Mouse (Mus musculus) CH12.LX (cell line): ENCODE data around the gene 1700037H04Rik. TPM values are rescaled to one million over a fixed set of nuclear protein-coding genes. Genes with fewer than 3 reads are reported as not detected.
A peak's percentile ranks its signal among the peaks of the same experiment; 100 is the strongest.

Experiments
- DNase-seq: peaks from one replicate; pipeline ENCODE4 v3.0.0-alpha.2; 2013; ENCODE audit errors: extremely low read depth
- H3K27ac ChIP-seq: 2 replicates; pipeline ENCODE4 v1.5.1; 2012; ENCODE audit warnings: low read depth, mild to moderate bottlenecking, control low read depth, moderate library complexity; ENCODE audit not compliant: insufficient read depth
- H3K27me3 ChIP-seq: replicated peaks from 2 replicates; pipeline ENCODE3; 2012; ENCODE audit warnings: inconsistent platforms
- H3K36me3 ChIP-seq, 2 experiments: replicated peaks in 1 of 2; 2 replicates each; pipeline versions ENCODE3 to v1.6.1; 2012; ENCODE audit warnings: inconsistent platforms in 1 of 2, low read length in 1 of 2, mild to moderate bottlenecking in 1 of 2, mixed read lengths in 1 of 2, moderate library complexity in 1 of 2; ENCODE audit not compliant: control insufficient read depth in 1 of 2, insufficient read depth in 1 of 2
- H3K4me1 ChIP-seq, 2 experiments: 2 replicates each; pipeline ENCODE4 v1.6.1; 2012; ENCODE audit warnings: inconsistent platforms in 1 of 2, moderate library complexity in 1 of 2; ENCODE audit not compliant: insufficient read depth in 2 of 2, control insufficient read depth in 1 of 2
- H3K4me2 ChIP-seq: 2 replicates; pipeline ENCODE4 v1.6.1; 2012; ENCODE audit warnings: low read depth, mild to moderate bottlenecking, control low read depth; ENCODE audit not compliant: poor library complexity, insufficient read depth, severe bottlenecking
- H3K4me3 ChIP-seq, 3 experiments: fragments of 150-350 bp in 1 of 3; sonication (generic) in 1 of 3; replicated peaks in 1 of 3; 2 replicates each; pipeline versions ENCODE3 to v1.5.1; 2011 to 2012; ENCODE audit warnings: low read depth in 2 of 3, low read length in 2 of 3, mild to moderate bottlenecking in 2 of 3, moderate library complexity in 2 of 3, control low read depth in 1 of 3, improper control_type of control experiment in 1 of 3, inconsistent platforms in 1 of 3, mixed read lengths in 1 of 3; ENCODE audit not compliant: poor library complexity in 1 of 3
- H3K79me2 ChIP-seq: replicated peaks from 2 replicates; pipeline ENCODE4 v1.6.1; 2012; ENCODE audit warnings: mild to moderate bottlenecking, moderate library complexity; ENCODE audit not compliant: control insufficient read depth, poor library complexity, insufficient read depth, severe bottlenecking; ENCODE audit errors: extremely low read depth
- H3K9ac ChIP-seq: 2 replicates; pipeline ENCODE4 v1.6.1; 2012; ENCODE audit warnings: low read depth, mild to moderate bottlenecking, control low read depth, moderate library complexity; ENCODE audit not compliant: insufficient read depth
- H3K9me3 ChIP-seq: replicated peaks from 2 replicates; pipeline ENCODE3; 2012; ENCODE audit warnings: low read length, inconsistent platforms, mixed read lengths
- CHD1 ChIP-seq: IDR thresholded peaks from 2 replicates; pipeline ENCODE4 v1.6.1; 2012; ENCODE audit warnings: low read depth, low read length, improper control_type of control experiment, inconsistent platforms
- CTCF ChIP-seq, 2 experiments: IDR thresholded peaks in 1 of 2; conservative IDR thresholded peaks in 1 of 2; 2 replicates each; pipeline ENCODE4 v1.5.1; 2011 to 2012; ENCODE audit warnings: low read depth in 2 of 2, low read length in 2 of 2, improper control_type of control experiment in 1 of 2, inconsistent platforms in 1 of 2, mild to moderate bottlenecking in 1 of 2, moderate library complexity in 1 of 2
- E2F4 ChIP-seq: IDR thresholded peaks from 2 replicates; pipeline ENCODE4 v1.6.1; 2011; ENCODE audit warnings: low read depth, low read length, improper control_type of control experiment; ENCODE audit not compliant: insufficient replicate concordance
- ELF1 ChIP-seq: IDR thresholded peaks from 2 replicates; pipeline ENCODE4 v1.6.1; 2014; ENCODE audit warnings: low read depth, mild to moderate bottlenecking, inconsistent platforms, low read length, improper control_type of control experiment
- EP300 ChIP-seq: IDR thresholded peaks from 2 replicates; pipeline ENCODE4 v1.6.1; 2011; ENCODE audit warnings: low read length, improper control_type of control experiment
- ETS1 ChIP-seq: conservative IDR thresholded peaks from 2 replicates; pipeline ENCODE4 v1.6.1; 2012; ENCODE audit warnings: low read depth, mild to moderate bottlenecking, inconsistent platforms, low read length, improper control_type of control experiment, moderate library complexity
- HCFC1 ChIP-seq: IDR thresholded peaks from 2 replicates; pipeline ENCODE4 v1.6.1; 2012; ENCODE audit warnings: low read depth, mild to moderate bottlenecking, inconsistent platforms, low read length, improper control_type of control experiment
- JUN ChIP-seq: IDR thresholded peaks from 2 replicates; pipeline ENCODE4 v1.6.1; 2011; ENCODE audit warnings: low read depth, mild to moderate bottlenecking, low read length, improper control_type of control experiment, moderate library complexity; ENCODE audit not compliant: insufficient read depth
- JUND ChIP-seq: conservative IDR thresholded peaks from 2 replicates; pipeline ENCODE4 v1.6.1; 2011; ENCODE audit warnings: low read depth, low read length, improper control_type of control experiment
- KAT2A ChIP-seq: IDR thresholded peaks from 2 replicates; pipeline ENCODE4 v1.6.1; 2012; ENCODE audit warnings: low read length, improper control_type of control experiment, inconsistent platforms; ENCODE audit not compliant: insufficient replicate concordance
- MEF2A ChIP-seq: IDR thresholded peaks from 2 replicates; pipeline ENCODE4 v1.6.1; 2014; ENCODE audit warnings: low read depth, mild to moderate bottlenecking, inconsistent platforms, low read length, improper control_type of control experiment, borderline replicate concordance
- MXI1 ChIP-seq: IDR thresholded peaks from 2 replicates; pipeline ENCODE4 v1.6.1; 2011; ENCODE audit warnings: mild to moderate bottlenecking, low read depth, low read length, improper control_type of control experiment
- MYC ChIP-seq: IDR thresholded peaks from 2 replicates; pipeline ENCODE4 v1.6.1; 2011; ENCODE audit warnings: low read depth, mild to moderate bottlenecking, improper control_type of control experiment, low read length
- NELFE ChIP-seq: IDR thresholded peaks from 2 replicates; pipeline ENCODE4 v1.6.1; 2011; ENCODE audit warnings: low read depth, low read length, improper control_type of control experiment
- NRF1 ChIP-seq: IDR thresholded peaks from 2 replicates; pipeline ENCODE4 v1.6.1; 2014; ENCODE audit warnings: low read depth, mild to moderate bottlenecking, inconsistent platforms, low read length, improper control_type of control experiment, moderate library complexity
- PAX5 ChIP-seq: IDR thresholded peaks from 2 replicates; pipeline ENCODE4 v1.6.1; 2012; ENCODE audit warnings: low read length, inconsistent platforms, mixed read lengths
- POLR2A ChIP-seq: IDR thresholded peaks from 2 replicates; pipeline ENCODE4 v1.6.1; 2011; ENCODE audit warnings: low read depth, mild to moderate bottlenecking, improper control_type of control experiment, low read length
- POLR2AphosphoS2 ChIP-seq: IDR thresholded peaks from 2 replicates; pipeline ENCODE4 v1.6.1; 2011; ENCODE audit warnings: low read depth, low read length, improper control_type of control experiment
- SIN3A ChIP-seq: IDR thresholded peaks from 2 replicates; pipeline ENCODE4 v1.6.1; 2012; ENCODE audit warnings: low read length, improper control_type of control experiment, inconsistent platforms
- SMC3 ChIP-seq: IDR thresholded peaks from 2 replicates; pipeline ENCODE4 v1.6.1; 2011; ENCODE audit warnings: low read depth, low read length, improper control_type of control experiment
- TCF12 ChIP-seq: IDR thresholded peaks from 2 replicates; pipeline ENCODE4 v1.6.1; 2014; ENCODE audit warnings: low read depth, mild to moderate bottlenecking, inconsistent platforms, low read length, improper control_type of control experiment
- UBTF ChIP-seq: IDR thresholded peaks from 2 replicates; pipeline ENCODE4 v1.6.1; 2012; ENCODE audit warnings: low read depth, mild to moderate bottlenecking, inconsistent platforms, low read length, improper control_type of control experiment, moderate library complexity
- USF1 ChIP-seq: IDR thresholded peaks from 2 replicates; pipeline ENCODE4 v1.6.1; 2014; ENCODE audit warnings: low read depth, mild to moderate bottlenecking, inconsistent platforms, low read length, improper control_type of control experiment
- USF2 ChIP-seq: conservative IDR thresholded peaks from 2 replicates; pipeline ENCODE4 v1.6.1; 2011; ENCODE audit warnings: low read depth, low read length, improper control_type of control experiment
- ZKSCAN1 ChIP-seq: IDR thresholded peaks from 2 replicates; pipeline ENCODE4 v1.6.1; 2012; ENCODE audit warnings: low read depth, inconsistent platforms, low read length, improper control_type of control experiment, borderline replicate concordance
- ZMIZ1 ChIP-seq: IDR thresholded peaks from 2 replicates; pipeline ENCODE4 v1.6.1; 2012; ENCODE audit warnings: low read depth, mild to moderate bottlenecking, inconsistent platforms, low read length, improper control_type of control experiment
- ZNF384 ChIP-seq: IDR thresholded peaks from 2 replicates; pipeline ENCODE4 v1.6.1; 2012; ENCODE audit warnings: low read depth, low read length, improper control_type of control experiment, inconsistent platforms
- dilution Hi-C: fragments of 300-500 bp; cut with MboI; formaldehyde crosslinking; loops from 2 replicates; pipeline ENCODE4 v1.14.3; 2020; ENCODE audit warnings: low sequenced_read_pairs; ENCODE audit not compliant: extremely low pct_unique_long_range_greater_than_20kb, extremely low pct_ligation_motif_present
- in situ Hi-C: fragments of 300-500 bp; cut with MboI; formaldehyde crosslinking; loops from 3 replicates; pipeline ENCODE4 v1.14.3; 2019; ENCODE audit warnings: low sequenced_read_pairs, low pct_ligation_motif_present, low pct_unique_long_range_greater_than_20kb, mixed read lengths
- polyA plus RNA-seq: library from polyadenylated mRNA; unstranded; fragments of >175 nt; gene quantifications from 2 replicates; pipeline ENCODE4 v1.2.1, GENCODE M21; 2012; ENCODE audit warnings: low read depth; ENCODE audit not compliant: insufficient read length
- total RNA-seq, 2 experiments: library from RNA; depleted of rRNA; stranded (reverse); fragments of 300-350 nt in 1 of 2; fragments of >200 nt in 1 of 2; gene quantifications; 2 replicates each; pipeline ENCODE4 v1.2.3; 2012 to 2014

Gene 1700037H04Rik
- total and polyA plus RNA-seq, 3 experiments, result 16.0 to 40.0 (median 36.5) TPM

- H3K4me2 ChIP-seq, result no peak overlapping the region
- H3K9ac ChIP-seq, result no peak overlapping the region
- no peak overlapping the region for H3K4me3 ChIP-seq
- dilution Hi-C loops, result no loop called here
- TF ChIP-seq ETS1 (no peak), USF2 (no peak), NELFE (no peak), JUND (no peak), CHD1 (no peak), EP300 (no peak), MYC (no peak), PAX5 (no peak), SMC3 (no peak), MEF2A (no peak), NRF1 (no peak), E2F4 (no peak), KAT2A (no peak), MXI1 (no peak), ELF1 (no peak), CTCF (conservative IDR thresholded peaks at IDR 0.05 in 1 of 2, IDR thresholded peaks at IDR 0.05 in 1 of 2; ENCODE audit: low read depth in 2 of 2, low read length in 2 of 2) (no peak), POLR2AphosphoS2 (no peak), ZMIZ1 (no peak), USF1 (no peak)
- TF ChIP-seq, all 38 proteins: peak for 0
- H3K79me2 ChIP-seq, result no peaks in the 10 kb centered on the region
- peaks cover 23 to 61% of the 10 kb centered on the region in 2 experiments for H3K4me1 ChIP-seq
- no peaks in the 10 kb centered on the region for H3K9me3 ChIP-seq
- H3K27me3 ChIP-seq, result peaks cover 4% of the 10 kb centered on the region
- in situ Hi-C loops, result no loop called here
- H3K36me3 ChIP-seq, result peaks cover 8 to 20% of the 10 kb centered on the region in 2 experiments
- no peak for DNase-seq
- no peak overlapping the region for H3K27ac ChIP-seq
Measured at GRCm38 (mm10) chr2:131188311-131188710, 28.4 kb upstream of the 1700037H04Rik start.

- no peak overlapping the region for H3K27ac ChIP-seq
- in situ Hi-C loops, result no loop called here
Measured at GRCm38 (mm10) chr2:131187602-131187922, 27.7 kb upstream of the 1700037H04Rik start.

More at GRCm38 (mm10) chr2:131187602-131187922, 27.7 kb upstream of the 1700037H04Rik start:
- Histone ChIP-seq H3K36me3 (peaks cover 2 to 12% of the 10 kb centered on the region in 2 experiments), H3K79me2 (no peaks in the 10 kb centered on the region), H3K4me1 (peaks cover 23 to 54% of the 10 kb centered on the region in 2 experiments), H3K9me3 (no peaks in the 10 kb centered on the region), H3K4me2 (peak overlapping the region; percentile 64), H3K4me3 (peak overlapping the region; percentile 46 to 82 (median 78))
- dilution Hi-C loops, result no loop called here
- DNase-seq, result no peak
- TF ChIP-seq JUN (no peak), CTCF (conservative IDR thresholded peaks at IDR 0.05 in 1 of 2, IDR thresholded peaks at IDR 0.05 in 1 of 2; ENCODE audit: low read depth in 2 of 2, low read length in 2 of 2) (no peak), HCFC1 (no peak), ELF1 (no peak), ZNF384 (no peak), TCF12 (no peak), ZKSCAN1 (no peak), POLR2A (no peak), UBTF (no peak), SIN3A (no peak), JUND (no peak)
- TF ChIP-seq, all 38 proteins: peak for 0
- Histone ChIP-seq H3K9ac (peak overlapping the region; percentile 65; the same call in 1 of the 2 replicates), H3K27me3 (peaks cover 4% of the 10 kb centered on the region)
